Mouse (Mus musculus) subcutaneous adipose tissue, adult 2 months (tissue): Measurements from ENCODE around the gene Pdxdc1. TPM values are rescaled to one million over a fixed set of nuclear protein-coding genes. Genes with fewer than 3 reads are reported as not detected.

Experiments used
- polyA plus RNA-seq: library from polyadenylated mRNA; depleted of rRNA; stranded (reverse); fragments of >200 nt; gene quantifications from 2 replicates; pipeline ENCODE4 v1.2.3, GENCODE M21; 2012; ENCODE audit warnings: low replicate concordance; rRNA removed

Gene Pdxdc1
- polyA plus RNA-seq: 118 and 135 TPM in 2 replicates

GRCm38 (mm10) chr16:13902888-13903483 is at the start of gene Pdxdc1, which contains the start of gene Mpv17l:
Pdxdc1 (minus strand) TSS chr16:13903131.
Mpv17l (plus strand) TSS chr16:13903161.

GRCm38 (mm10) chr16:13818560-13819393 is 84.2 kb downstream of the Pdxdc1 start, which contains the start of gene Ntan1:
Ntan1 (plus strand) TSS chr16:13818845.

Other genes starting within 250 kb of the Pdxdc1 start
- 13.5 and 20.8 TPM in 2 replicates for gene Parn, start 235.0 kb downstream of the Pdxdc1 start, polyA plus RNA-seq
- 46.2 and 49.2 TPM in 2 replicates for gene Bfar, start 231.3 kb downstream of the Pdxdc1 start, polyA plus RNA-seq
- 1.5 and 1.9 TPM in 2 replicates for gene 3110001I22Rik, start 231.2 kb downstream of the Pdxdc1 start, polyA plus RNA-seq
- 5.0 TPM in 1 of 2 replicates, not detected in the other for gene Pla2g10, start 172.1 kb downstream of the Pdxdc1 start, polyA plus RNA-seq
- gene Rrn3, start 122.4 kb downstream of the Pdxdc1 start, polyA plus RNA-seq: 16.4 and 20.5 TPM in 2 replicates
- 68.8 and 71.7 TPM in 2 replicates for gene Ntan1, start 84.3 kb downstream of the Pdxdc1 start, polyA plus RNA-seq
- 3.5 and 5.8 TPM in 2 replicates for gene Mpv17l, start within 50 bp of the Pdxdc1 start, polyA plus RNA-seq
- 0.54 TPM in 1 of 2 replicates, not detected in the other for gene 2900011O08Rik, start 83.5 kb upstream of the Pdxdc1 start, polyA plus RNA-seq
- not detected in 2 replicates for gene Ifitm7, start 83.8 kb upstream of the Pdxdc1 start, polyA plus RNA-seq